Mouse (Mus musculus): ENCODE results near the gene Plp2. TPM values are rescaled to one million over a fixed set of nuclear protein-coding genes. Genes with fewer than 3 reads are reported as not detected.

Plp2 gene
- polyA plus RNA-seq, 1 experiment from 2014 or later, result 310 TPM

GRCm38 (mm10) chrX:7688321-7688720, 17.1 kb upstream of the Plp2 start:
- no peak overlapping the region for H3K9ac ChIP-seq (replicated peaks; ENCODE audit: low read depth, low read length)
- no peaks in the 10 kb centered on the region for H3K4me1 ChIP-seq (ENCODE audit: control insufficient read depth, insufficient read depth, low read length)
- H3K4me2 ChIP-seq (replicated peaks; ENCODE audit: low read depth, low read length), result no peak overlapping the region
- H3K36me3 ChIP-seq (ENCODE audit: control insufficient read depth, insufficient read depth, low read length), result no peaks in the 10 kb centered on the region
- 76% methylated on average over 2 of the region's 2 CpGs for WGBS
- ATAC-seq (ENCODE audit: insufficient number of reproducible peaks, insufficient read depth, low FRiP score, low read depth), result no peak
- H3K4me3 ChIP-seq (ENCODE audit: low read depth, low read length), result no peak overlapping the region
- H3K9me3 ChIP-seq (ENCODE audit: control insufficient read depth, low read depth, low read length), result no peaks in the 10 kb centered on the region
- no peaks in the 10 kb centered on the region for H3K27me3 ChIP-seq (ENCODE audit: control insufficient read depth, insufficient read depth, low read length)
- H3K27ac ChIP-seq (ENCODE audit: low read length), result no peak overlapping the region

- Histone ChIP-seq H3K9me3 (ENCODE audit: control insufficient read depth, low read depth, low read length) (no peaks in the 10 kb centered on the region), H3K4me1 (ENCODE audit: control insufficient read depth, insufficient read depth, low read length) (no peaks in the 10 kb centered on the region), H3K36me3 (ENCODE audit: control insufficient read depth, insufficient read depth, low read length) (no peaks in the 10 kb centered on the region), H3K4me3 (ENCODE audit: low read depth, low read length) (peak within 1 kb of the TSS; percentile 15; the same call in 1 of the 2 replicates), H3K27ac (ENCODE audit: low read length) (no peak within 1 kb of the TSS), H3K4me2 (replicated peaks; ENCODE audit: low read depth, low read length) (peak within 1 kb of the TSS; percentile 43), H3K27me3 (ENCODE audit: control insufficient read depth, insufficient read depth, low read length) (no peaks in the 10 kb centered on the region), H3K9ac (replicated peaks; ENCODE audit: low read depth, low read length) (no peak within 1 kb of the TSS)
- WGBS, result 70% methylated on average over 14 of the region's 14 CpGs
- no peak for ATAC-seq (ENCODE audit: insufficient number of reproducible peaks, insufficient read depth, low FRiP score, low read depth)
Observed at GRCm38 (mm10) chrX:7680864-7681263, 9.7 kb upstream of the Plp2 start, which contains the start of gene Magix. Gene Magix (minus strand): TSS chrX:7681251.

- H3K9me3 ChIP-seq (ENCODE audit: control insufficient read depth, low read depth, low read length), result no peaks in the 10 kb centered on the region
- WGBS, result 23% methylated on average over 12 of the region's 12 CpGs
- peak; percentile 28; the same call in 1 of the 2 replicates for ATAC-seq (ENCODE audit: insufficient number of reproducible peaks, insufficient read depth, low FRiP score, low read depth)
- H3K4me3 ChIP-seq (ENCODE audit: low read depth, low read length), result peak overlapping the region; percentile 15; the same call in 1 of the 2 replicates
- H3K4me2 ChIP-seq (replicated peaks; ENCODE audit: low read depth, low read length), result peak overlapping the region; percentile 43
- no peak overlapping the region for H3K27ac ChIP-seq (ENCODE audit: low read length)
- no peaks in the 10 kb centered on the region for H3K4me1 ChIP-seq (ENCODE audit: control insufficient read depth, insufficient read depth, low read length)
- H3K27me3 ChIP-seq (ENCODE audit: control insufficient read depth, insufficient read depth, low read length), result no peaks in the 10 kb centered on the region
- H3K36me3 ChIP-seq (ENCODE audit: control insufficient read depth, insufficient read depth, low read length), result no peaks in the 10 kb centered on the region
- no peak overlapping the region for H3K9ac ChIP-seq (replicated peaks; ENCODE audit: low read depth, low read length)
Observed at GRCm38 (mm10) chrX:7680057-7680412, 8.8 kb upstream of the Plp2 start.

GRCm38 (mm10) chrX:7679405-7680056, 8.3 kb upstream of the Plp2 start:
- Histone ChIP-seq H3K4me2 (replicated peaks; ENCODE audit: low read depth, low read length) (peak overlapping the region; percentile 43), H3K27ac (ENCODE audit: low read length) (no peak overlapping the region), H3K9me3 (ENCODE audit: control insufficient read depth, low read depth, low read length) (no peaks in the 10 kb centered on the region), H3K9ac (replicated peaks; ENCODE audit: low read depth, low read length) (no peak overlapping the region), H3K4me1 (ENCODE audit: control insufficient read depth, insufficient read depth, low read length) (0 out of 2 replicates have a peak, but pooled peaks cover 2% of the 10 kb centered on the region), H3K4me3 (ENCODE audit: low read depth, low read length) (peak overlapping the region; percentile 15), H3K27me3 (ENCODE audit: control insufficient read depth, insufficient read depth, low read length) (no peaks in the 10 kb centered on the region), H3K36me3 (ENCODE audit: control insufficient read depth, insufficient read depth, low read length) (no peaks in the 10 kb centered on the region)
- WGBS, result 18% methylated on average over 27 of the region's 27 CpGs
- peak; percentile 95 for ATAC-seq (ENCODE audit: insufficient number of reproducible peaks, insufficient read depth, low FRiP score, low read depth)

GRCm38 (mm10) chrX:7678986-7679385, 7.8 kb upstream of the Plp2 start:
- Histone ChIP-seq H3K36me3 (ENCODE audit: control insufficient read depth, insufficient read depth, low read length) (no peaks in the 10 kb centered on the region), H3K27me3 (ENCODE audit: control insufficient read depth, insufficient read depth, low read length) (no peaks in the 10 kb centered on the region), H3K9me3 (ENCODE audit: control insufficient read depth, low read depth, low read length) (no peaks in the 10 kb centered on the region), H3K4me2 (replicated peaks; ENCODE audit: low read depth, low read length) (no peak overlapping the region), H3K4me3 (ENCODE audit: low read depth, low read length) (no peak overlapping the region), H3K4me1 (ENCODE audit: control insufficient read depth, insufficient read depth, low read length) (0 out of 2 replicates have a peak, but pooled peaks cover 2% of the 10 kb centered on the region), H3K27ac (ENCODE audit: low read length) (no peak overlapping the region), H3K9ac (replicated peaks; ENCODE audit: low read depth, low read length) (no peak overlapping the region)
- no peak for ATAC-seq (ENCODE audit: insufficient number of reproducible peaks, insufficient read depth, low FRiP score, low read depth)
- 50% methylated on average over 3 of the region's 3 CpGs for WGBS

- ATAC-seq (ENCODE audit: insufficient number of reproducible peaks, insufficient read depth, low FRiP score, low read depth), result no peak
- H3K36me3 ChIP-seq (ENCODE audit: control insufficient read depth, insufficient read depth, low read length), result no peaks in the 10 kb centered on the region
- WGBS, result 31% methylated on average over 10 of the region's 10 CpGs
- peak overlapping the region; percentile 42 for H3K4me2 ChIP-seq (replicated peaks; ENCODE audit: low read depth, low read length)
- peak overlapping the region; percentile 18; the same call in 1 of the 2 replicates for H3K4me3 ChIP-seq (ENCODE audit: low read depth, low read length)
- H3K9ac ChIP-seq (replicated peaks; ENCODE audit: low read depth, low read length), result no peak overlapping the region
- H3K4me1 ChIP-seq (ENCODE audit: control insufficient read depth, insufficient read depth, low read length), result peaks cover 6% of the 10 kb centered on the region; the same call in 1 of the 2 replicates
- H3K27me3 ChIP-seq (ENCODE audit: control insufficient read depth, insufficient read depth, low read length), result no peaks in the 10 kb centered on the region
- no peaks in the 10 kb centered on the region for H3K9me3 ChIP-seq (ENCODE audit: control insufficient read depth, low read depth, low read length)
- H3K27ac ChIP-seq (ENCODE audit: low read length), result peak overlapping the region; percentile 86; the same call in 1 of the 2 replicates
Observed at GRCm38 (mm10) chrX:7675001-7675380, 3.8 kb upstream of the Plp2 start.

- 22% methylated on average over 28 of the region's 28 CpGs for WGBS
- ATAC-seq (ENCODE audit: insufficient number of reproducible peaks, insufficient read depth, low FRiP score, low read depth), result peak; percentile 17; the same call in 1 of the 2 replicates
- H3K4me3 ChIP-seq (ENCODE audit: low read depth, low read length), result peak overlapping the region; percentile 18; the same call in 1 of the 2 replicates
- peaks cover 6% of the 10 kb centered on the region; the same call in 1 of the 2 replicates for H3K4me1 ChIP-seq (ENCODE audit: control insufficient read depth, insufficient read depth, low read length)
- no peaks in the 10 kb centered on the region for H3K9me3 ChIP-seq (ENCODE audit: control insufficient read depth, low read depth, low read length)
- no peaks in the 10 kb centered on the region for H3K27me3 ChIP-seq (ENCODE audit: control insufficient read depth, insufficient read depth, low read length)
- H3K4me2 ChIP-seq (replicated peaks; ENCODE audit: low read depth, low read length), result peak overlapping the region; percentile 42
- no peaks in the 10 kb centered on the region for H3K36me3 ChIP-seq (ENCODE audit: control insufficient read depth, insufficient read depth, low read length)
- H3K27ac ChIP-seq (ENCODE audit: low read length), result peak overlapping the region; percentile 86
- no peak overlapping the region for H3K9ac ChIP-seq (replicated peaks; ENCODE audit: low read depth, low read length)
Observed at GRCm38 (mm10) chrX:7674284-7675000, 3.3 kb upstream of the Plp2 start.

GRCm38 (mm10) chrX:7673578-7674281, 2.5 kb upstream of the Plp2 start:
- H3K4me1 ChIP-seq (ENCODE audit: control insufficient read depth, insufficient read depth, low read length), result peaks cover 6% of the 10 kb centered on the region; the same call in 1 of the 2 replicates
- ATAC-seq (ENCODE audit: insufficient number of reproducible peaks, insufficient read depth, low FRiP score, low read depth), result peak; percentile 30
- 23% methylated on average over 12 of the region's 12 CpGs for WGBS
- peak overlapping the region; percentile 86 for H3K27ac ChIP-seq (ENCODE audit: low read length)
- peak overlapping the region; percentile 42 for H3K4me2 ChIP-seq (replicated peaks; ENCODE audit: low read depth, low read length)
- no peaks in the 10 kb centered on the region for H3K36me3 ChIP-seq (ENCODE audit: control insufficient read depth, insufficient read depth, low read length)
- no peaks in the 10 kb centered on the region for H3K9me3 ChIP-seq (ENCODE audit: control insufficient read depth, low read depth, low read length)
- peak overlapping the region; percentile 18; the same call in 1 of the 2 replicates for H3K4me3 ChIP-seq (ENCODE audit: low read depth, low read length)
- no peaks in the 10 kb centered on the region for H3K27me3 ChIP-seq (ENCODE audit: control insufficient read depth, insufficient read depth, low read length)
- H3K9ac ChIP-seq (replicated peaks; ENCODE audit: low read depth, low read length), result no peak overlapping the region
